Mouse (Mus musculus): ENCODE results near the gene Gm10570.

DNA sequence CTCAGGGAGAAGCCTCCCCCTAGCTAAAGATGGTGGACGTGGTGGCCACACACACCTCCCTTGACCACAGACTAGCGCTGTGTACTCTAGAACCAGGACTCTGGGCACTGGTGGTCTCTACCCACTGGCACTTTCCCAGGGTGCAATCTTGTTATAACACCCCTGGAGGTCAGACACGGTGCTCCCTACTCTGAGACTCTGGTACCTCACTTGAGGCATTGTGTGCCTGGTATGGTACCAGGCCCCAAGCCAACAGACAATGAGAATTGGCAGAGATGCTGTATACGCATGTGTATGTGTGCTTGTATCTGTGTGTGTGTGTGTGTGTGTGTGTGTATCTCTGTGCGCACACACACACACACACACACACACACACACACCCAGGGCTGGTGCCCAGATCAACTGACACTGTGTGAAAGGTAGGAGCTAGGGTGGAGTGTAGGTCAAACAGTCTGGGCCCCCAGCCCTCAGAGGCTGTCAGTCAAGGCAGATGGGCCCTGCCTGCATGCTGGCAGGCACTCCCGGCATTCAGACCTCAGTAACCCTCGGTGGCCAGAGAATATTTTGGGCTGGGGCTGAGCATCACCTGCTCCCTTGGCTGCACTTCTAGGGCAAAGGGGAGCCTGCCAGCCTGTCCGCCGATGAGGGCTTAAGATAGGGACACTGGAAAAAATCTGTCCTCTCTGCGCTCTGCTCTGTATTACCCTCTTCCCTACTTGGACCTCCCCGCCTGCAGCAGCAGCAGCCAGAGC lies 9.4 kb downstream of the Gm10570 start:
- TF ChIP-seq EP300 (IDR thresholded peaks at IDR 0.05; ENCODE audit: low read depth) (no peak), CTCF (IDR thresholded peaks at IDR 0.05; ENCODE audit: low read depth) (no peak)
